Mouse (Mus musculus): ENCODE data around the gene Ift122. TPM values are rescaled to one million over a fixed set of nuclear protein-coding genes. Genes with fewer than 3 reads are reported as not detected.

Ift122 gene
- polyA plus RNA-seq, 1 experiment from 2014 or later = 23.9 TPM

GRCm38 (mm10) chr6:115891497-115892061, 38.3 kb downstream of the Ift122 start:
- H3K36me3 ChIP-seq (ENCODE audit: control insufficient read depth, insufficient read depth, low read length) = peaks cover 16% of the 10 kb centered on the region
- H3K4me1 ChIP-seq (ENCODE audit: control insufficient read depth, insufficient read depth, low read length) = peaks cover 18% of the 10 kb centered on the region
- no peaks in the 10 kb centered on the region for H3K27me3 ChIP-seq (ENCODE audit: control insufficient read depth, insufficient read depth, low read length)
- peak overlapping the region; percentile 85 for H3K27ac ChIP-seq (ENCODE audit: low read length)
- peak; percentile 61; the same call in 1 of the 2 replicates for ATAC-seq (ENCODE audit: insufficient number of reproducible peaks, insufficient read depth, low FRiP score, low read depth)
- H3K4me3 ChIP-seq (ENCODE audit: low read depth, low read length) = no peak overlapping the region
- peaks cover 3% of the 10 kb centered on the region; the same call in 1 of the 2 replicates for H3K9me3 ChIP-seq (ENCODE audit: control insufficient read depth, low read depth, low read length)
- H3K4me2 ChIP-seq (replicated peaks; ENCODE audit: low read depth, low read length) = no peak overlapping the region
- H3K9ac ChIP-seq (replicated peaks; ENCODE audit: low read depth, low read length) = no peak overlapping the region
- WGBS = 41% methylated on average over 8 of the region's 8 CpGs

- Histone ChIP-seq H3K27me3 (ENCODE audit: control insufficient read depth, insufficient read depth, low read length) (no peaks in the 10 kb centered on the region), H3K4me2 (replicated peaks; ENCODE audit: low read depth, low read length) (no peak overlapping the region), H3K9ac (replicated peaks; ENCODE audit: low read depth, low read length) (no peak overlapping the region), H3K4me3 (ENCODE audit: low read depth, low read length) (no peak overlapping the region), H3K36me3 (ENCODE audit: control insufficient read depth, insufficient read depth, low read length) (peaks cover 12% of the 10 kb centered on the region), H3K9me3 (ENCODE audit: control insufficient read depth, low read depth, low read length) (peaks cover 3% of the 10 kb centered on the region; the same call in 1 of the 2 replicates), H3K27ac (ENCODE audit: low read length) (peak overlapping the region; percentile 73; the same call in 1 of the 2 replicates), H3K4me1 (ENCODE audit: control insufficient read depth, insufficient read depth, low read length) (peaks cover 18% of the 10 kb centered on the region)
- WGBS = 73% methylated on average over 3 of the region's 3 CpGs
- no peak for ATAC-seq (ENCODE audit: insufficient number of reproducible peaks, insufficient read depth, low FRiP score, low read depth)
Observed at GRCm38 (mm10) chr6:115892363-115892762, 39.1 kb downstream of the Ift122 start.

- H3K27me3 ChIP-seq (ENCODE audit: control insufficient read depth, insufficient read depth, low read length) = no peaks in the 10 kb centered on the region
- no peak for ATAC-seq (ENCODE audit: insufficient number of reproducible peaks, insufficient read depth, low FRiP score, low read depth)
- no peak overlapping the region for H3K27ac ChIP-seq (ENCODE audit: low read length)
- 59% methylated on average over 1 of the region's 1 CpGs for WGBS
- H3K9ac ChIP-seq (replicated peaks; ENCODE audit: low read depth, low read length) = no peak overlapping the region
- no peak overlapping the region for H3K4me3 ChIP-seq (ENCODE audit: low read depth, low read length)
- H3K4me2 ChIP-seq (replicated peaks; ENCODE audit: low read depth, low read length) = no peak overlapping the region
- no peaks in the 10 kb centered on the region for H3K9me3 ChIP-seq (ENCODE audit: control insufficient read depth, low read depth, low read length)
- peaks cover 3% of the 10 kb centered on the region for H3K36me3 ChIP-seq (ENCODE audit: control insufficient read depth, insufficient read depth, low read length)
- peaks cover 9% of the 10 kb centered on the region for H3K4me1 ChIP-seq (ENCODE audit: control insufficient read depth, insufficient read depth, low read length)
Observed at GRCm38 (mm10) chr6:115896346-115896745, 43.1 kb downstream of the Ift122 start.

GRCm38 (mm10) chr6:115897117-115897516, 43.8 kb downstream of the Ift122 start:
- no peak for ATAC-seq (ENCODE audit: insufficient number of reproducible peaks, insufficient read depth, low FRiP score, low read depth)
- peaks cover 3% of the 10 kb centered on the region for H3K36me3 ChIP-seq (ENCODE audit: control insufficient read depth, insufficient read depth, low read length)

GRCm38 (mm10) chr6:115897926-115898520, 44.8 kb downstream of the Ift122 start:
- no peaks in the 10 kb centered on the region for H3K27me3 ChIP-seq (ENCODE audit: control insufficient read depth, insufficient read depth, low read length)
- no peak overlapping the region for H3K4me3 ChIP-seq (ENCODE audit: low read depth, low read length)
- H3K4me1 ChIP-seq (ENCODE audit: control insufficient read depth, insufficient read depth, low read length) = no peaks in the 10 kb centered on the region
- no peak overlapping the region for H3K27ac ChIP-seq (ENCODE audit: low read length)
- H3K9me3 ChIP-seq (ENCODE audit: control insufficient read depth, low read depth, low read length) = no peaks in the 10 kb centered on the region
- 82% methylated on average over 7 of the region's 7 CpGs for WGBS
- no peak overlapping the region for H3K4me2 ChIP-seq (replicated peaks; ENCODE audit: low read depth, low read length)
- peaks cover 6% of the 10 kb centered on the region for H3K36me3 ChIP-seq (ENCODE audit: control insufficient read depth, insufficient read depth, low read length)
- ATAC-seq (ENCODE audit: insufficient number of reproducible peaks, insufficient read depth, low FRiP score, low read depth) = no peak
- no peak overlapping the region for H3K9ac ChIP-seq (replicated peaks; ENCODE audit: low read depth, low read length)

More at GRCm38 (mm10) chr6:115897117-115897516, 43.8 kb downstream of the Ift122 start:
- Histone ChIP-seq H3K27ac (ENCODE audit: low read length) (no peak overlapping the region), H3K9ac (replicated peaks; ENCODE audit: low read depth, low read length) (no peak overlapping the region), H3K27me3 (ENCODE audit: control insufficient read depth, insufficient read depth, low read length) (no peaks in the 10 kb centered on the region), H3K4me1 (ENCODE audit: control insufficient read depth, insufficient read depth, low read length) (peaks cover 2% of the 10 kb centered on the region; the same call in 1 of the 2 replicates), H3K9me3 (ENCODE audit: control insufficient read depth, low read depth, low read length) (no peaks in the 10 kb centered on the region), H3K4me3 (ENCODE audit: low read depth, low read length) (no peak overlapping the region), H3K4me2 (replicated peaks; ENCODE audit: low read depth, low read length) (no peak overlapping the region)
- WGBS = 80% methylated on average over 4 of the region's 4 CpGs

GRCm38 (mm10) chr6:115901062-115901461, 47.8 kb downstream of the Ift122 start:
- Histone ChIP-seq H3K27ac (ENCODE audit: low read length) (peak overlapping the region; percentile 45; the same call in 1 of the 2 replicates), H3K9me3 (ENCODE audit: control insufficient read depth, low read depth, low read length) (no peaks in the 10 kb centered on the region), H3K4me3 (ENCODE audit: low read depth, low read length) (no peak overlapping the region), H3K4me2 (replicated peaks; ENCODE audit: low read depth, low read length) (no peak overlapping the region), H3K27me3 (ENCODE audit: control insufficient read depth, insufficient read depth, low read length) (no peaks in the 10 kb centered on the region), H3K36me3 (ENCODE audit: control insufficient read depth, insufficient read depth, low read length) (peaks cover 3% of the 10 kb centered on the region), H3K9ac (replicated peaks; ENCODE audit: low read depth, low read length) (no peak overlapping the region), H3K4me1 (ENCODE audit: control insufficient read depth, insufficient read depth, low read length) (no peaks in the 10 kb centered on the region)
- ATAC-seq (ENCODE audit: insufficient number of reproducible peaks, insufficient read depth, low FRiP score, low read depth) = 0 out of 2 replicates have a peak, but pooled peaks have one; percentile 46
- WGBS = 21% methylated on average over 3 of the region's 3 CpGs

- 83% methylated on average over 8 of the region's 8 CpGs for WGBS
- Histone ChIP-seq H3K9me3 (ENCODE audit: control insufficient read depth, low read depth, low read length) (no peaks in the 10 kb centered on the region), H3K27me3 (ENCODE audit: control insufficient read depth, insufficient read depth, low read length) (no peaks in the 10 kb centered on the region), H3K4me1 (ENCODE audit: control insufficient read depth, insufficient read depth, low read length) (no peaks in the 10 kb centered on the region), H3K4me2 (replicated peaks; ENCODE audit: low read depth, low read length) (no peak overlapping the region), H3K36me3 (ENCODE audit: control insufficient read depth, insufficient read depth, low read length) (peaks cover 3% of the 10 kb centered on the region), H3K9ac (replicated peaks; ENCODE audit: low read depth, low read length) (no peak overlapping the region), H3K4me3 (ENCODE audit: low read depth, low read length) (no peak overlapping the region), H3K27ac (ENCODE audit: low read length) (peak overlapping the region; percentile 45; the same call in 1 of the 2 replicates)
- ATAC-seq (ENCODE audit: insufficient number of reproducible peaks, insufficient read depth, low FRiP score, low read depth) = no peak
Observed at GRCm38 (mm10) chr6:115901489-115901931, 48.2 kb downstream of the Ift122 start.

- Histone ChIP-seq H3K9me3 (ENCODE audit: control insufficient read depth, low read depth, low read length) (no peaks in the 10 kb centered on the region), H3K4me1 (ENCODE audit: control insufficient read depth, insufficient read depth, low read length) (no peaks in the 10 kb centered on the region), H3K9ac (replicated peaks; ENCODE audit: low read depth, low read length) (no peak overlapping the region), H3K27me3 (ENCODE audit: control insufficient read depth, insufficient read depth, low read length) (no peaks in the 10 kb centered on the region), H3K4me3 (ENCODE audit: low read depth, low read length) (no peak overlapping the region), H3K27ac (ENCODE audit: low read length) (no peak overlapping the region), H3K4me2 (replicated peaks; ENCODE audit: low read depth, low read length) (no peak overlapping the region), H3K36me3 (ENCODE audit: control insufficient read depth, insufficient read depth, low read length) (peaks cover 7% of the 10 kb centered on the region)
- 73% methylated on average over 3 of the region's 3 CpGs for WGBS
- no peak for ATAC-seq (ENCODE audit: insufficient number of reproducible peaks, insufficient read depth, low FRiP score, low read depth)
Observed at GRCm38 (mm10) chr6:115902545-115902944, 49.3 kb downstream of the Ift122 start.
